Mouse (Mus musculus) bone marrow, adult 2 months (tissue): ENCODE data around the gene Spop. TPM values are rescaled to one million over a fixed set of nuclear protein-coding genes. Genes with fewer than 3 reads are reported as not detected.

Experiments
- H3K27ac ChIP-seq: fragments of 200-500 bp; 2 replicates; pipeline ENCODE4 v1.5.1; 2012; ENCODE audit warnings: low read depth, mild to moderate bottlenecking, control low read depth, inconsistent platforms, low read length; ENCODE audit not compliant: control insufficient read depth, poor library complexity, insufficient read depth
- H3K4me1 ChIP-seq: fragments of 200-500 bp; 2 replicates; pipeline ENCODE4 v1.6.1; 2011; ENCODE audit warnings: low read length; ENCODE audit not compliant: control insufficient read depth, insufficient read depth
- H3K4me3 ChIP-seq: fragments of 200-500 bp; replicated peaks from 2 replicates; pipeline ENCODE3; 2011; ENCODE audit warnings: mild to moderate bottlenecking, low read depth, low read length, control low read depth; ENCODE audit not compliant: control insufficient read depth
- CTCF ChIP-seq: fragments of 200-500 bp; IDR thresholded peaks from 2 replicates; pipeline ENCODE4 v1.5.1; 2011; ENCODE audit warnings: low read length, control low read depth; ENCODE audit not compliant: control insufficient read depth, insufficient read depth
- POLR2A ChIP-seq: fragments of 200-500 bp; IDR thresholded peaks from 2 replicates; pipeline ENCODE4 v1.6.1; 2011; ENCODE audit warnings: low read depth, mild to moderate bottlenecking, control low read depth, low read length, borderline replicate concordance; ENCODE audit not compliant: control insufficient read depth
- WGBS: fragments of 180-500 bp; shearing (Covaris S2); methylation state at CpG from one replicate; pipeline ENCODE4 v1.1.7; 2018; 5-methylcytosine and 5-hydroxymethylcytosine counted together
- polyA plus RNA-seq: library from polyadenylated mRNA; stranded (reverse); fragments of >200 nt; gene quantifications from 2 replicates; pipeline ENCODE4 v1.2.4, GENCODE M21; 2011; ENCODE audit warnings: low replicate concordance; ENCODE audit not compliant: missing spikeins, insufficient read depth, insufficient read length

Spop gene
- polyA plus RNA-seq, 1 experiment: 61.3 TPM

GRCm38 (mm10) chr11:95455331-95455730 lies 41.5 kb downstream of the Spop start:
- no peak overlapping the region for H3K27ac ChIP-seq
- no peak for TF ChIP-seq CTCF
- no peak for TF ChIP-seq POLR2A
- 12% methylated on average over 8 of the region's 8 CpGs for WGBS

GRCm38 (mm10) chr11:95460872-95461271 lies 47.0 kb downstream of the Spop start:
- Histone ChIP-seq H3K4me3 (no peak overlapping the region), H3K4me1 (no peaks in the 10 kb centered on the region), H3K27ac (no peak overlapping the region)
- 76% methylated on average over 2 of the region's 2 CpGs for WGBS
- TF ChIP-seq CTCF: no peak
- TF ChIP-seq POLR2A: no peak

More at GRCm38 (mm10) chr11:95455331-95455730, 41.5 kb downstream of the Spop start:
- no peaks in the 10 kb centered on the region for H3K4me1 ChIP-seq
- H3K4me3 ChIP-seq: no peak overlapping the region

GRCm38 (mm10) chr11:95462168-95462567 lies 48.3 kb downstream of the Spop start:
- no peak overlapping the region for H3K4me3 ChIP-seq
- 95% methylated on average over 3 of the region's 3 CpGs for WGBS
- H3K4me1 ChIP-seq: no peaks in the 10 kb centered on the region
- TF ChIP-seq POLR2A: no peak
- TF ChIP-seq CTCF: no peak
- no peak overlapping the region for H3K27ac ChIP-seq

GRCm38 (mm10) chr11:95467731-95468130 lies 53.9 kb downstream of the Spop start:
- WGBS: 82% methylated on average over 1 of the region's 1 CpGs
- Histone ChIP-seq H3K27ac (no peak overlapping the region), H3K4me3 (no peak overlapping the region), H3K4me1 (no peaks in the 10 kb centered on the region)
- TF ChIP-seq CTCF: no peak
- TF ChIP-seq POLR2A: no peak

- Histone ChIP-seq H3K27ac (no peak overlapping the region), H3K4me1 (no peaks in the 10 kb centered on the region), H3K4me3 (no peak overlapping the region)
- 84% methylated on average over 2 of the region's 2 CpGs for WGBS
- no peak for TF ChIP-seq CTCF
- TF ChIP-seq POLR2A: no peak
These were observed 59.1 kb downstream of the Spop start for GRCm38 (mm10) chr11:95472942-95473341.

- Histone ChIP-seq H3K27ac (no peak overlapping the region), H3K4me3 (no peak overlapping the region), H3K4me1 (no peaks in the 10 kb centered on the region)
- WGBS: 85% methylated on average over 1 of the region's 1 CpGs
- no peak for TF ChIP-seq POLR2A
These were observed 59.6 kb downstream of the Spop start for GRCm38 (mm10) chr11:95473456-95473855.

GRCm38 (mm10) chr11:95476323-95476722 lies 62.4 kb downstream of the Spop start:
- Histone ChIP-seq H3K4me1 (no peaks in the 10 kb centered on the region), H3K4me3 (no peak overlapping the region), H3K27ac (no peak overlapping the region)
- TF ChIP-seq POLR2A (no peak), CTCF (no peak)
- 82% methylated on average over 7 of the region's 7 CpGs for WGBS

GRCm38 (mm10) chr11:95479458-95479857 lies 65.6 kb downstream of the Spop start:
- 78% methylated on average over 4 of the region's 4 CpGs for WGBS
- Histone ChIP-seq H3K4me1 (no peaks in the 10 kb centered on the region), H3K27ac (no peak overlapping the region), H3K4me3 (no peak overlapping the region)
- TF ChIP-seq CTCF (no peak), POLR2A (no peak)

- Histone ChIP-seq H3K27ac (no peak overlapping the region), H3K4me3 (no peak overlapping the region), H3K4me1 (no peaks in the 10 kb centered on the region)
- TF ChIP-seq CTCF (no peak), POLR2A (no peak)
- 87% methylated on average over 4 of the region's 4 CpGs for WGBS
These were observed 66.8 kb downstream of the Spop start for GRCm38 (mm10) chr11:95480662-95481061.

- H3K4me1 ChIP-seq: no peaks in the 10 kb centered on the region
- TF ChIP-seq POLR2A (no peak), CTCF (no peak)
- 92% methylated on average over 18 of the region's 18 CpGs for WGBS
- no peak overlapping the region for H3K27ac ChIP-seq
- no peak overlapping the region for H3K4me3 ChIP-seq
These were observed 71.8 kb downstream of the Spop start for GRCm38 (mm10) chr11:95485634-95486033.
